Mouse (Mus musculus): Measurements from ENCODE around the gene Nckap5.

DNA sequence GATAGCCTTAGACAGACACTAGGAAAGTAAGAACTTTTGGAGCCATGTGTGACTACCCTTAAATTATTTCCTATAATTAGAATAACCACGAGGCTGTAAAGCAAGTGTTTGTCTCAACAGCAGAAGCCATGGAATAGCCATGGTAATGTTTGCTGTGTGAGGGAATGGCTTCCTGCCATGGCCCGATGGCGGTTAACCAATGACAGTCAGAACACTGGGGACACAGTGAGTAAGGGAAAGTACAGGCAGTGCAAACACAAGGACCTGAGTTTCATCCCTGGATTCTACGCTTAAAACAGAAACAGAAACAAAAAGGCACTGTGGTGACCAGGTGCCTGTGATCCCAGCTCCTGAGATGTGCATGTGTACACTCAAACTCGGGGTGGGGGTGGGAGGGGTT, 419.2 kb downstream of the Nckap5 start:
- TF ChIP-seq CTCF (IDR thresholded peaks at IDR 0.05; ENCODE audit: low read depth, low read length) (no peak), POLR2A (IDR thresholded peaks at IDR 0.05; ENCODE audit: extremely low read depth, insufficient read depth, low read length) (no peak)

Data from liver, adult 2 months (tissue).